Mouse (Mus musculus) granulocyte monocyte progenitor cell, adult 5-6 weeks (primary cell): ENCODE measurements at regions not wholly inside any gene's neighbourhood (a gene's known extent, or its start where the extent isn't known, plus 50 kb on each side); places are given as distances from the start of the nearest gene placed in this dataset.

Experiments
- ATAC-seq: replicated peaks from 2 replicates; pipeline ENCODE4 v1.8.0; 2016; ENCODE audit warnings: mild to moderate bottlenecking, moderate TSS enrichment, inconsistent platforms; ENCODE audit not compliant: poor library complexity, severe bottlenecking

- ATAC-seq, result no peak
Observed at GRCm38 (mm10) chr6:107303676-107304369, 225.7 kb upstream of the Lrrn1 start.

GRCm38 (mm10) chr6:107319565-107319964 is 210.0 kb upstream of the Lrrn1 start:
- no peak for ATAC-seq

- ATAC-seq, result no peak
Observed at GRCm38 (mm10) chr6:107350503-107350902, 179.1 kb upstream of the Lrrn1 start.

- ATAC-seq, result no peak
Observed at GRCm38 (mm10) chr6:107375274-107375673, 154.3 kb upstream of the Lrrn1 start.

- ATAC-seq, result no peak
Observed at GRCm38 (mm10) chr6:107378489-107378888, 151.1 kb upstream of the Lrrn1 start.

- no peak for ATAC-seq
Observed at GRCm38 (mm10) chr6:107380621-107381020, 148.9 kb upstream of the Lrrn1 start.

GRCm38 (mm10) chr6:107386094-107386678 is 143.4 kb upstream of the Lrrn1 start:
- no peak for ATAC-seq

GRCm38 (mm10) chr6:107389892-107390291 is 139.7 kb upstream of the Lrrn1 start:
- ATAC-seq, result no peak

GRCm38 (mm10) chr6:107394611-107395010 is 135.0 kb upstream of the Lrrn1 start:
- no peak for ATAC-seq

GRCm38 (mm10) chr6:107415766-107416165 is 113.8 kb upstream of the Lrrn1 start:
- ATAC-seq, result no peak

- ATAC-seq, result no peak
Observed at GRCm38 (mm10) chr6:107422091-107422490, 107.5 kb upstream of the Lrrn1 start.

- no peak for ATAC-seq
Observed at GRCm38 (mm10) chr6:107426529-107426928, 103.0 kb upstream of the Lrrn1 start.

GRCm38 (mm10) chr6:107431033-107431432 is 98.5 kb upstream of the Lrrn1 start:
- ATAC-seq, result no peak

GRCm38 (mm10) chr6:107442058-107442457 is 87.5 kb upstream of the Lrrn1 start:
- no peak for ATAC-seq

- no peak for ATAC-seq
Observed at GRCm38 (mm10) chr6:107444336-107444735, 85.2 kb upstream of the Lrrn1 start.

GRCm38 (mm10) chr6:107459220-107459619 is 70.3 kb upstream of the Lrrn1 start:
- ATAC-seq, result no peak

GRCm38 (mm10) chr6:107462440-107462839 is 67.1 kb upstream of the Lrrn1 start:
- ATAC-seq, result no peak

- ATAC-seq, result no peak
Observed at GRCm38 (mm10) chr6:107473395-107473794, 56.2 kb upstream of the Lrrn1 start.

- ATAC-seq, result no peak
Observed at GRCm38 (mm10) chr6:107474125-107474524, 55.4 kb upstream of the Lrrn1 start.
